Mouse (Mus musculus) limb, embryonic 13.5 days (tissue): ENCODE results near the gene Tert. TPM values are rescaled to one million over a fixed set of nuclear protein-coding genes. Genes with fewer than 3 reads are reported as not detected.

Experiments
- ATAC-seq: fragments of 200-750 bp; cut with Nextera tagmentation; 2 replicates; pipeline ENCODE4 v1.8.0; 2017; ENCODE audit warnings: low read depth, moderate number of reproducible peaks, moderate TSS enrichment; ENCODE audit not compliant: low FRiP score
- H3K27ac ChIP-seq: fragments of 300-500 bp; sonication (generic); 2 replicates; pipeline ENCODE4 v1.5.1; 2015; ENCODE audit warnings: inconsistent platforms, mild to moderate bottlenecking, moderate library complexity
- H3K27me3 ChIP-seq: fragments of 300-500 bp; sonication (generic); 2 replicates; pipeline ENCODE4 v1.6.1; 2015; ENCODE audit warnings: mild to moderate bottlenecking, inconsistent platforms
- H3K36me3 ChIP-seq: fragments of 300-500 bp; sonication (generic); 2 replicates; pipeline ENCODE4 v1.6.1; 2015; ENCODE audit warnings: inconsistent platforms, mild to moderate bottlenecking, moderate library complexity
- H3K4me1 ChIP-seq: fragments of 300-500 bp; sonication (generic); 2 replicates; pipeline ENCODE4 v1.6.1; 2015; ENCODE audit warnings: inconsistent platforms
- H3K4me2 ChIP-seq: fragments of 300-500 bp; sonication (generic); replicated peaks from 2 replicates; pipeline ENCODE4 v1.6.1; 2015; ENCODE audit warnings: inconsistent platforms, mild to moderate bottlenecking, moderate library complexity
- H3K4me3 ChIP-seq: fragments of 300-500 bp; sonication (generic); 2 replicates; pipeline ENCODE4 v1.5.1; 2015; ENCODE audit warnings: moderate library complexity, mild to moderate bottlenecking, inconsistent platforms
- H3K9ac ChIP-seq: fragments of 300-500 bp; sonication (generic); 2 replicates; pipeline ENCODE4 v1.6.1; 2015; ENCODE audit warnings: mild to moderate bottlenecking, inconsistent platforms
- H3K9me3 ChIP-seq: fragments of 300-500 bp; sonication (generic); 2 replicates; pipeline ENCODE4 v1.6.1; 2016; ENCODE audit warnings: inconsistent platforms
- WGBS: fragments of 180-500 bp; shearing (Covaris S2); methylation state at CpG from one replicate; pipeline ENCODE4 v1.1.7; 2015; 5-methylcytosine and 5-hydroxymethylcytosine counted together
- polyA plus RNA-seq: library from polyadenylated mRNA; unstranded; fragments of >200 nt; fragmentation: Nextera tagmentation; extraction: Ambion mirVana; gene quantifications from 2 replicates; pipeline ENCODE4 v1.2.1, GENCODE M21; 2015

Gene Tert
- 9.5 and 10.6 TPM in 2 replicates for polyA plus RNA-seq

DNA sequence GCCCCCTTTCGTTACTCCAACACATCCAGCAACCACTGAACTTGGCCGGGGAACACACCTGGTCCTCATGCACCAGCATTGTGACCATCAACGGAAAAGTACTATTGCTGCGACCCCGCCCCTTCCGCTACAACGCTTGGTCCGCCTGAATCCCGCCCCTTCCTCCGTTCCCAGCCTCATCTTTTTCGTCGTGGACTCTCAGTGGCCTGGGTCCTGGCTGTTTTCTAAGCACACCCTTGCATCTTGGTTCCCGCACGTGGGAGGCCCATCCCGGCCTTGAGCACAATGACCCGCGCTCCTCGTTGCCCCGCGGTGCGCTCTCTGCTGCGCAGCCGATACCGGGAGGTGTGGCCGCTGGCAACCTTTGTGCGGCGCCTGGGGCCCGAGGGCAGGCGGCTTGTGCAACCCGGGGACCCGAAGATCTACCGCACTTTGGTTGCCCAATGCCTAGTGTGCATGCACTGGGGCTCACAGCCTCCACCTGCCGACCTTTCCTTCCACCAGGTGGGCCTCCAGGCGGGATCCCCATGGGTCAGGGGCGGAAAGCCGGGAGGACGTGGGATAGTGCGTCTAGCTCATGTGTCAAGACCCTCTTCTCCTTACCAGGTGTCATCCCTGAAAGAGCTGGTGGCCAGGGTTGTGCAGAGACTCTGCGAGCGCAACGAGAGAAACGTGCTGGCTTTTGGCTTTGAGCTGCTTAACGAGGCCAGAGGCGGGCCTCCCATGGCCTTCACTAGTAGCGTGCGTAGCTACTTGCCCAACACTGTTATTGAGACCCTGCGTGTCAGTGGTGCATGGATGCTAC, at the start of gene Tert:
TSS of gene Tert (plus strand) at position 167 of the 805 bp plus-strand sequence.
- Histone ChIP-seq H3K4me2 (peak within 1 kb of the TSS; percentile 97), H3K36me3 (peaks cover 19% of the 10 kb centered on the region), H3K27me3 (no peaks in the 10 kb centered on the region), H3K27ac (no peak within 1 kb of the TSS; the same call in 1 of the 2 replicates), H3K4me1 (peaks cover 33% of the 10 kb centered on the region), H3K9me3 (no peaks in the 10 kb centered on the region), H3K9ac (peak within 1 kb of the TSS; percentile 79), H3K4me3 (peak within 1 kb of the TSS; percentile 69)
- WGBS, result 5% methylated on average over 47 of the region's 47 CpGs
- ATAC-seq, result peak; percentile 87

DNA sequence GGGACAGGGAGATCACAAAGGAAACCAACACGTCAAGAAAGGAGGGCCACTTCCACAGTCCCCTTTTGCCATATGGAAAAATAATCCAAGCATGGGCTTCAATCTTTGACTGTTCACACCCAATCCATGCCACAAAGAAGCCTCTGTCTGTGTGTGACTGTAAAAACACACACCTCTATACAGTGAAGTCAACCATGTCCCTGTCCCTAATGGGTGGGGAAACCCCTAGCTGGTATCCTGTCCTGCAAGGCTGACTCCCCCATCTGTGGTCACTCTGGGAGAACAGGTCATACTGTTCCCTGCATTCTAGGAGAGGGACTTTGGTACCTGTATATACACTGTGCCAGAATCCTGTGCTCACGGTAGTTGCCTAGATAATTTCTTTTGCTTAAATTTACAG, 49.4 kb upstream of the Tert start:
- Histone ChIP-seq H3K9me3 (no peaks in the 10 kb centered on the region), H3K4me1 (no peaks in the 10 kb centered on the region), H3K4me2 (no peak overlapping the region), H3K9ac (no peak overlapping the region), H3K4me3 (no peak overlapping the region), H3K36me3 (no peaks in the 10 kb centered on the region), H3K27ac (no peak overlapping the region), H3K27me3 (peaks cover 11% of the 10 kb centered on the region; the same call in 1 of the 2 replicates)
- ATAC-seq, result no peak
- 67% methylated on average over 2 of the region's 2 CpGs for WGBS

DNA sequence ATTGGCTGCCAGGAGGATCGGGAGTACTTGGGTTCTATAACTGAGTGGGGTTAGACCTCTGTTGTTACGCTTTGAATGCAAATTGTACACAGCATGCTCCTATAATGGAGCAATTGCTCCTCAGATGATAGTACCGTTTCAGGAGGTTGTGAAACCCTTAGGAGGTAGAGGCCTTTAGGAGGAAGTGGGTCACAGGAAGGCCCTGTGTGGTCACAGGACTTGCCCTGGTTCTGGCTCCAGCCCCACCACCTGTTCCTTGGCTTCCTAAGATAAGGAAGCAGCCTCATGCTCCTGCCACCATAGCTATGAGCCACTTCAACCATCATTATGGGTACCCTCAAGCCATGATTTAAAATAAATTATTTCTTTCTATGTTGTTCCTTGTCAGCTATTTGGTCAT, 35.2 kb upstream of the Tert start:
- ATAC-seq, result no peak
- H3K36me3 ChIP-seq, result no peaks in the 10 kb centered on the region
- no peaks in the 10 kb centered on the region for H3K9me3 ChIP-seq
- no peak overlapping the region for H3K27ac ChIP-seq
- no peak overlapping the region for H3K9ac ChIP-seq
- no peaks in the 10 kb centered on the region for H3K4me1 ChIP-seq
- no peak overlapping the region for H3K4me2 ChIP-seq
- no peak overlapping the region for H3K4me3 ChIP-seq
- peaks cover 5% of the 10 kb centered on the region; the same call in 1 of the 2 replicates for H3K27me3 ChIP-seq
- WGBS, result 82% methylated on average over 3 of the region's 3 CpGs

DNA sequence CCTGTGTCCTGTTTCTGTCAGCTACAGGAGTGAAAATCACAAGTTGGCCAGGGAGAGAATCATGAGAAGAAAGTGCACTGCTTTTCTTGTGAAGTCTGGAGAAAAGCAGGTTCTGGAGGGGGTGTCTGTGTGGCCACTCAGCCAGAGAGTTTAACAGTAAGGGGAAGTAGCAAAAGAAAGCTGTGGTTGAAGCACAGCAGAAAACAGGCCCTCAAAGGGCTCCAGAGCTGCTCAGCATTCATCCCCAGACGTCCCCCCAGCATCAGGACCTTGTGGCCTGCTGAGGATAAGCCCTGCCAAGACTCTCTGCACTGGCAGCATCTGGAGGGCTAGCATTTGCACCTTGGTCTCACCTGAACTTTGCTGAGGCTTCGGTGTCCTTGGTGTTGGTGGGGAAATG, 34.2 kb upstream of the Tert start:
- Histone ChIP-seq H3K36me3 (no peaks in the 10 kb centered on the region), H3K4me3 (no peak overlapping the region), H3K4me2 (no peak overlapping the region), H3K9me3 (no peaks in the 10 kb centered on the region), H3K27ac (no peak overlapping the region), H3K9ac (no peak overlapping the region), H3K27me3 (peaks cover 5% of the 10 kb centered on the region; the same call in 1 of the 2 replicates), H3K4me1 (no peaks in the 10 kb centered on the region)
- 63% methylated on average over 2 of the region's 2 CpGs for WGBS
- ATAC-seq, result no peak

DNA sequence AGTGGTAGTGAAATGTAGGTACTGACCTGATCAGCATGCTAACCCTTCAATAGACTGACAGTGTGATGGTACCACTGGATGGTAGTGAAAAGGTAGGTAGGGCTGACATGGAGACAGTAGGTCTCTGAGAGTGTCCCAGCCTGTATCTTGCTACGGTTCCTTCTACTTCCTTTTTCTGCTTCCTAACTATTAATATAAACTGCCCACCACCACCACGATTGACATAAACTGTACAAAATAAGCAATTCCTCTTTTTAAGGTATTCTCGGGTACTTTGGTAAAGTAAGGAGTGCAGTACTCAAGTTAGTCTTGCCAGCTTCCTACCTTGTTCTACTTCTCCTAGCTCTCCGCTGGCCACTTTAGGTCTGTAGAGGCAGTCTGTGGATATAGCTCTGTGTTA, 30.4 kb upstream of the Tert start:
- no peak for ATAC-seq
- Histone ChIP-seq H3K4me1 (no peaks in the 10 kb centered on the region), H3K9me3 (no peaks in the 10 kb centered on the region), H3K36me3 (no peaks in the 10 kb centered on the region), H3K4me3 (no peak overlapping the region), H3K9ac (no peak overlapping the region), H3K27me3 (0 out of 2 replicates have a peak, but pooled peaks cover 5% of the 10 kb centered on the region), H3K4me2 (no peak overlapping the region), H3K27ac (no peak overlapping the region)
- 77% methylated on average over 4 of the region's 4 CpGs for WGBS

DNA sequence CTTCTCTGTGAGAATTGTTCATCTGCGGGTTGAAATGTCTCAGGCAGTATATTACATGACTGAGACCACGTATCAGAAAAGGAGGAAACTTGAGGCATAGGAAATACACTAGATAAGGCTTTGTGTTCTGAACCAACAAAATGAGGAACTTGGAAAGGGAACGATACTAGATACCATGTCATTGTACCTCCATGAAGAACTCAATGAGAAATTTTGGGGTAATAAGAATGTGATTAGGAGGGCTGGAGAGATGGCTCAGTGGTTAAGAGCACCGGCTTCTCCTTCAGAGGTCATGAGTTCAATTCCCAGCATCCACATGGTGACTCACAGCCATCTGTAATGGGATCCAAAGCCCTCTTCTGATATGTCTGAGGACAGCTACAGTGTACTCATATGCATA, 26.5 kb upstream of the Tert start:
- H3K9ac ChIP-seq, result no peak overlapping the region; the same call in 1 of the 2 replicates
- ATAC-seq, result no peak
- H3K4me2 ChIP-seq, result no peak overlapping the region
- H3K9me3 ChIP-seq, result no peaks in the 10 kb centered on the region
- 81% methylated on average over 4 of the region's 4 CpGs for WGBS
- H3K27ac ChIP-seq, result no peak overlapping the region
- no peak overlapping the region for H3K4me3 ChIP-seq
- peaks cover 15% of the 10 kb centered on the region for H3K4me1 ChIP-seq
- 0 out of 2 replicates have a peak, but pooled peaks cover 2% of the 10 kb centered on the region for H3K27me3 ChIP-seq
- no peaks in the 10 kb centered on the region for H3K36me3 ChIP-seq

DNA sequence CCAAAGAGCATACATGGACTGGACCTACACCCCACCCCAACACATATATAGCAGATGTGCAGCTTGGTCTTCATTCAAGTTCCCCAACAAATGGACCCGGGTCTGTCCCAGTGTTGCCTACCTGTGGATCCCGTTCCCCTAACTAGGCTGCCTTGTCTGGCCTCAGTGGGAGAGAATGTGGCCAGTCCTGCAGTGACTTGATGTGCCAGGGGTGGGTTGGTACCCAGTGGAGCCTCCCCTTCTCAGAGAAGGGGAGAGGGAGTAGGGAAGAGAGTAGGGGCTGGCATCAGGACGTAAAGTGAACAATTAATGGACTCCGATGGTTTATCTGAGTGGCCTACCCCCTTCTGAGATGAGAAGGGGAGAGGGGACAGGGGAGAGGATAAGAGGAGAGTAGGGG, 23.7 kb upstream of the Tert start:
- H3K27ac ChIP-seq, result no peak overlapping the region
- peak overlapping the region; percentile 88 for H3K4me3 ChIP-seq
- no peaks in the 10 kb centered on the region for H3K9me3 ChIP-seq
- H3K4me1 ChIP-seq, result peaks cover 18% of the 10 kb centered on the region
- ATAC-seq, result no peak
- H3K4me2 ChIP-seq, result peak overlapping the region; percentile 92
- H3K9ac ChIP-seq, result peak overlapping the region; percentile 89
- peaks cover 24% of the 10 kb centered on the region for H3K36me3 ChIP-seq
- no peaks in the 10 kb centered on the region for H3K27me3 ChIP-seq
- WGBS, result 61% methylated on average over 4 of the region's 4 CpGs

DNA sequence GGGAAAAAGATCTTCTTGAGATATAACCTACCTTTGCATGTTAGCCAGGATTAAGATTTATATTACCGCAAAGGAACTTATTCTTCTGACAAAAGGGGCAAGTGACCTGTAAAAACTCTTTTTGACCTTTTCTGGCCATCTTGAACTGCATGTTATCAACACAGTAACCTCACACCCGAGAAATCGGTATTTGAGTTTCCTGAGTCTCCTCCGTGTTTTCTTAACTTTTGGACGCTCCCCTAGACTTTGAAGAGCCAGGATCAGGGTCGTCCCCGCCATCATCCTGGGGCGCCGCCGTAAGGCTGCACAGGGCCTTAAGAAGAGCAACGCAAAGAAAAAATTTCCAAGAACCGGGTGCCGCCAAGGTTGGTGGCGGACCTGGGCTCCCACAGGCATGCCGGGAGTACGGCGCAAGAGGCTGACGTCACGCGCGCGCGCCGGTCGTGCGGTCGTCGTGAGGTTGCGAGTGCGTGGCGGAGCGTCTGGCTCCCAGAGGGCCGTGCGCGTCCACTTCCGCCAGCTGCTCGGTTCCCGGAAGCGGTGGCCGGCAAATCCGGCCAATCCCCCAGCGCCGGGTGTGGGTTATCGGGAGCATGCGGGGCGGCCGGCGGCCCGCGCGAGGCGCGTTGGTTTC, 23.1 kb upstream of the Tert start, which contains the start of gene Clptm1l:
TSS of gene Clptm1l (plus strand) at position 485 of the 634 bp plus-strand sequence.
- H3K4me3 ChIP-seq, result peak within 1 kb of the TSS; percentile 88
- H3K27me3 ChIP-seq, result no peaks in the 10 kb centered on the region
- peak within 1 kb of the TSS; percentile 45; the same call in 1 of the 2 replicates for H3K27ac ChIP-seq
- peaks cover 18% of the 10 kb centered on the region for H3K4me1 ChIP-seq
- ATAC-seq, result peak; percentile 97
- peak within 1 kb of the TSS; percentile 92 for H3K4me2 ChIP-seq
- peaks cover 29% of the 10 kb centered on the region for H3K36me3 ChIP-seq
- H3K9ac ChIP-seq, result peak within 1 kb of the TSS; percentile 89
- no peaks in the 10 kb centered on the region for H3K9me3 ChIP-seq
- WGBS, result under 1% methylated on average over 53 of the region's 53 CpGs

DNA sequence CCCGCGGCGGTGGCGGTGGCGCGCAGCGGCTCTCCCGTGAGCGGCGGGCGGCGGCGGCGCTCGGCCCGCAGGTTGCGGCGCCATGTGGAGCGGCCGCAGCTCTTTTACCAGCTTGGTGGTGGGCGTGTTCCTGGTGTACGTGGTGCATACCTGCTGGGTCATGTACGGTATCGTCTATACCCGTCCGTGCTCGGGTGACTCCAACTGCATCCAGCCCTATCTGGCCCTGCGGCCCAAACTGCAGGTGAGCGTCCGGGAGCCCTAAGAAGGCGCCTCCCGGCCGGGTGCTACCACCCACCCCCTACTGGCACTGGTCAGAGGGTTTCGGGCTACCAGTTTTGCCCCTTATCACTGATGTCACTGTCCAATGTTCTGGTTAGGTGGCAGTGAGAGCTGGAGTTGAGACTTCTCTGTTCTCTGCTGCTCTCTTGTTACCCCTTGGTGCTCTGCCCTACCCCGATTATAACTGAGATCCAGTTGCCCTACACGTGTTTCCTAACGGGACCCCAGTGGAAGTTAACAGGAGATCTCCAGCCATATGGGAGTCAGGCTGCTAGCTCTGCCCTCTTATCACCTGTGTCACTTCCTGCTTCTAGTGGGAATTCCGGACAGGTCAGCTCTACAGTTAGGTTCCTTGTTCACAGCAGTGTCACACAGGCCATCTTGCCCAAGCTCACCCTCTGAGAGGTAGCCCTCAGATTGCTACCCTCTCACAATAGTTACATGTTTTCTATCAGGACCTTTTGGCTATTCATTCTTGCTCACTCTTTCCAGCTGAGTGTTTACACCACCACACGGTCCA, 22.4 kb upstream of the Tert start:
- no peaks in the 10 kb centered on the region for H3K27me3 ChIP-seq
- ATAC-seq, result peak; percentile 86
- peaks cover 18% of the 10 kb centered on the region for H3K4me1 ChIP-seq
- H3K27ac ChIP-seq, result peak overlapping the region; percentile 6; the same call in 1 of the 2 replicates
- H3K9me3 ChIP-seq, result no peaks in the 10 kb centered on the region
- peaks cover 37% of the 10 kb centered on the region for H3K36me3 ChIP-seq
- 2% methylated on average over 39 of the region's 39 CpGs for WGBS
- H3K4me3 ChIP-seq, result peak overlapping the region; percentile 88
- peak overlapping the region; percentile 89 for H3K9ac ChIP-seq
- H3K4me2 ChIP-seq, result peak overlapping the region; percentile 92

DNA sequence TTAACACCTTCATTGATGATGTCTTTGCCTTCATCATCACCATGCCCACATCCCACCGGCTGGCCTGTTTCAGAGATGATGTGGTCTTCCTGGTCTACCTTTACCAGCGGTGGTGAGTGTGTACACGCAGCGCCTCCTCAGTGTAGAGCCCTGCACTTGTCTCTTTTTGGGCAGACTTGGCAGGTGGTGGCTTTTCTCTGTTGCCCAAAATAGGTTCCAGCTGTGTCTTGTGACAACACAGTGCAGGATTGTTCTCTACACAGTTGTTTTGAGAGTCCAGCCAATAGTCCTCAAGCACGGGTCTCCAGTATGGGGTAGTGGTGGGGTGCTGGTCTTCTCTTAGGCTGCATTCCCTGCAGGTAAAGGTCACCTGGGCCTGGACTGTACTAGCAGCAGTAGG, 8.3 kb upstream of the Tert start:
- H3K4me2 ChIP-seq, result no peak overlapping the region
- no peaks in the 10 kb centered on the region for H3K4me1 ChIP-seq
- no peak overlapping the region for H3K9ac ChIP-seq
- no peak overlapping the region for H3K4me3 ChIP-seq
- 87% methylated on average over 5 of the region's 5 CpGs for WGBS
- H3K9me3 ChIP-seq, result no peaks in the 10 kb centered on the region
- peaks cover 90% of the 10 kb centered on the region for H3K36me3 ChIP-seq
- ATAC-seq, result no peak
- no peak overlapping the region for H3K27ac ChIP-seq
- no peaks in the 10 kb centered on the region for H3K27me3 ChIP-seq

DNA sequence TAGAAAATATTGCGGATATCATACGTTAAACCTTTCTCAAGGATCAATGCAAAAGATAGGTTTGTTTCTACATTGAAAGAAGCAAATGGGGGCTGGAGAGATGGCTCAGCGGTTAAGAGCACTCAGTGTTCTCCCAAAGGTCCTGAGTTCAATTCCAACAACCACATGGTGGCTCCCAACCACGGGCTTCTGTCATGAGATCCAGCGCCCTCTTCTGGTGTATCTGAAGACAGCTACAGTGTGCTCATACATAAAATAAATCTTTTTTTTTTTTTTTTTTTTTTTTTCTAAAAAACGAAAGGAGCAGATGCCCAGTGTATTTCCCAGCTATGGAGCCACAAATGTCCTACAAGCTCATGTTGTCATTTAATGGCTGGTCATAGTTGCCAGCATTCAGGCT, 6.1 kb upstream of the Tert start:
- H3K4me1 ChIP-seq, result no peaks in the 10 kb centered on the region
- 74% methylated on average over 6 of the region's 6 CpGs for WGBS
- H3K36me3 ChIP-seq, result peaks cover 67% of the 10 kb centered on the region
- no peak overlapping the region for H3K4me2 ChIP-seq
- no peaks in the 10 kb centered on the region for H3K27me3 ChIP-seq
- no peak overlapping the region for H3K9ac ChIP-seq
- H3K9me3 ChIP-seq, result no peaks in the 10 kb centered on the region
- no peak overlapping the region for H3K27ac ChIP-seq
- no peak overlapping the region for H3K4me3 ChIP-seq
- ATAC-seq, result no peak

DNA sequence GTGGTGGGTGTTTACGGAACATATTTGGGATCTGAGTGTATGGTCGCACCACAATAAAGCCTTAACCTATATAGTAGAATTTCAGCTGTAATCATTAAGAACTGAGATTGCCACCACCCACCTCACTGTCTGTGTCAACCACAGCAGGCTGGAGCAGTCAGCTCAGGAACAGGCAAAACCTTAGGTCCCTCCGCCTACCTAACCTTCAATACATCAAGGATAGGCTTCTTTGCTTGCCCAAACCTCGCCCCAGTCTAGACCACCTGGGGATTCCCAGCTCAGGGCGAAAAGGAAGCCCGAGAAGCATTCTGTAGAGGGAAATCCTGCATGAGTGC, 334 bp upstream of the Tert start:
- Histone ChIP-seq H3K4me2 (peak overlapping the region; percentile 97), H3K4me1 (peaks cover 33% of the 10 kb centered on the region), H3K27me3 (no peaks in the 10 kb centered on the region), H3K9me3 (no peaks in the 10 kb centered on the region), H3K27ac (no peak overlapping the region), H3K9ac (peak overlapping the region; percentile 79), H3K36me3 (peaks cover 25% of the 10 kb centered on the region), H3K4me3 (peak overlapping the region; percentile 69)
- WGBS, result 44% methylated on average over 6 of the region's 6 CpGs
- ATAC-seq, result no peak
